Mouse (Mus musculus) left cerebral cortex, adult 18-20 months (tissue): Measurements from ENCODE around the gene Mrpl37. TPM values are rescaled to one million over a fixed set of nuclear protein-coding genes. Genes with fewer than 3 reads are reported as not detected.

Source experiments
- DNase-seq, 2 experiments: peaks; one replicate each; pipeline ENCODE4 v3.0.0; 2021 to 2022; ENCODE audit warnings: low spot score in 2 of 2, mixed read lengths in 1 of 2
- total RNA-seq, 2 experiments: library from RNA; stranded (reverse); gene quantifications; 2 replicates each; pipeline ENCODE4 v1.2.3; 2021

Gene Mrpl37
- total RNA-seq, 2 experiments from 2014 or later: 54.8 to 64.0 TPM

GRCm38 (mm10) chr4:107067151-107067840 lies 628 bp upstream of the Mrpl37 start:
- DNase-seq: peak in 1 of 2 experiments; percentile 21

GRCm38 (mm10) chr4:107064394-107065098 lies 2.1 kb downstream of the Mrpl37 start:
- DNase-seq: no peak

- DNase-seq: no peak
Measured at GRCm38 (mm10) chr4:107063214-107063613, 3.5 kb downstream of the Mrpl37 start.

- no peak for DNase-seq
Measured at GRCm38 (mm10) chr4:107061560-107061959, 5.1 kb downstream of the Mrpl37 start.

- DNase-seq: peak in 1 of 2 experiments; percentile 25
Measured at GRCm38 (mm10) chr4:107058781-107059180, 7.9 kb downstream of the Mrpl37 start.

- DNase-seq: no peak
Measured at GRCm38 (mm10) chr4:107058346-107058745, 8.3 kb downstream of the Mrpl37 start.

- no peak for DNase-seq
Measured at GRCm38 (mm10) chr4:107056088-107056487, 10.6 kb downstream of the Mrpl37 start.

- DNase-seq: no peak
Measured at GRCm38 (mm10) chr4:107052962-107053553, 13.6 kb downstream of the Mrpl37 start.

- DNase-seq: no peak
Measured at GRCm38 (mm10) chr4:107051889-107052288, 14.8 kb downstream of the Mrpl37 start.

- DNase-seq: no peak
Measured at GRCm38 (mm10) chr4:107048568-107049162, 18.0 kb downstream of the Mrpl37 start.

GRCm38 (mm10) chr4:107047806-107048205 lies 18.9 kb downstream of the Mrpl37 start:
- no peak for DNase-seq

GRCm38 (mm10) chr4:107045188-107045587 lies 21.5 kb downstream of the Mrpl37 start:
- DNase-seq: no peak

- no peak for DNase-seq
Measured at GRCm38 (mm10) chr4:107042304-107042703, 24.4 kb downstream of the Mrpl37 start.

GRCm38 (mm10) chr4:107039270-107039669 lies 27.4 kb downstream of the Mrpl37 start:
- DNase-seq: peak in 1 of 2 experiments; percentile 26

- DNase-seq: peak in 1 of 2 experiments; percentile 56
Measured at GRCm38 (mm10) chr4:107038303-107038702, 28.4 kb downstream of the Mrpl37 start.

GRCm38 (mm10) chr4:107036985-107037384 lies 29.7 kb downstream of the Mrpl37 start:
- DNase-seq: no peak

GRCm38 (mm10) chr4:107035689-107036088 lies 31.0 kb downstream of the Mrpl37 start:
- DNase-seq: no peak

GRCm38 (mm10) chr4:107026451-107026850 lies 40.2 kb downstream of the Mrpl37 start:
- DNase-seq: no peak

- DNase-seq: no peak
Measured at GRCm38 (mm10) chr4:107025369-107025768, 41.3 kb downstream of the Mrpl37 start.

- DNase-seq: no peak
Measured at GRCm38 (mm10) chr4:107024899-107025298, 41.8 kb downstream of the Mrpl37 start.

GRCm38 (mm10) chr4:107021464-107021863 lies 45.2 kb downstream of the Mrpl37 start:
- DNase-seq: no peak
